In genomic region chr7:3674507-3675227, GRCm38 (mm10) we compare ENCODE assay signal across 9 mouse cellular contexts. TPM values are rescaled to one million over a fixed set of nuclear protein-coding genes. Genes with fewer than 3 reads are reported as not detected.
DNase-seq lines count a peak whose midpoint lies in the region; ATAC-seq and TF ChIP-seq lines count a peak whose summit lies in the region.
"Had no signal": no experiment of that assay in that cellular context is flagged by ENCODE, and none has a peak within 500 bp of the region (broad histone marks: within the 10 kb centered on the region; RNA-seq: fewer than 3 reads in every experiment).

No protein-coding gene starts in this region.

- no peaks in the 10 kb centered on the region for H3K4me1 ChIP-seq in MEL (ENCODE audit: control insufficient read depth in 1 of 2, insufficient read depth in 2 of 2, low read length in 2 of 2)
- no peaks in the 10 kb centered on the region for H3K4me1 ChIP-seq in hindbrain, embryonic 12.5 days
- H3K4me1 ChIP-seq in lung, embryonic 16.5 days (replicated peaks; ENCODE audit: control insufficient read depth, insufficient read depth, low read length), result no peaks in the 10 kb centered on the region
- H3K4me1 ChIP-seq: heart, embryonic 13.5 days had no signal

- H3K79me2 ChIP-seq in MEL (ENCODE audit: control insufficient read depth, insufficient read depth, low read length, poor library complexity), result no peaks in the 10 kb centered on the region

- no peak overlapping the region for H3K27ac ChIP-seq in MEL (ENCODE audit: control insufficient read depth, low read depth, low read length)
- no peak overlapping the region for H3K27ac ChIP-seq in hindbrain, embryonic 12.5 days
- H3K27ac ChIP-seq in lung, embryonic 16.5 days (ENCODE audit: low read length), result no peak overlapping the region
- H3K27ac ChIP-seq: heart, embryonic 13.5 days had no signal

- TF ChIP-seq EP300 in MEL (IDR thresholded peaks at IDR 0.05; ENCODE audit: low read depth in 1 of 2, low read length in 2 of 2), result no peak

- no peaks in the 10 kb centered on the region for H3K36me3 ChIP-seq in MEL (ENCODE audit: control insufficient read depth in 1 of 2, insufficient read depth in 2 of 2, low read length in 2 of 2)
- H3K36me3 ChIP-seq in hindbrain, embryonic 12.5 days, result no peaks in the 10 kb centered on the region
- no peaks in the 10 kb centered on the region for H3K36me3 ChIP-seq in lung, embryonic 16.5 days (ENCODE audit: control insufficient read depth, insufficient read depth, low read length)

- H3K4me2 ChIP-seq in hindbrain, embryonic 12.5 days (replicated peaks), result no peak overlapping the region
- H3K4me2 ChIP-seq in lung, embryonic 16.5 days (ENCODE audit: low read depth, low read length), result no peak overlapping the region
- H3K4me2 ChIP-seq: heart, embryonic 13.5 days had no signal

- no peaks in the 10 kb centered on the region for H3K27me3 ChIP-seq in MEL (ENCODE audit: control insufficient read depth in 1 of 2, insufficient read depth in 2 of 2, low read length in 2 of 2)
- no peaks in the 10 kb centered on the region for H3K27me3 ChIP-seq in hindbrain, embryonic 12.5 days
- H3K27me3 ChIP-seq in lung, embryonic 16.5 days (ENCODE audit: control insufficient read depth, insufficient read depth, low read depth, low read length), result no peaks in the 10 kb centered on the region
- H3K27me3 ChIP-seq: heart, embryonic 13.5 days had no signal

- TF ChIP-seq CTCF in MEL (IDR thresholded peaks at IDR 0.05 in 2 of 3, conservative IDR thresholded peaks at IDR 0.05 in 1 of 3; ENCODE audit: control insufficient read depth in 1 of 3, insufficient read depth in 1 of 3, low read depth in 2 of 3, low read length in 3 of 3, poor library complexity in 1 of 3, severe bottlenecking in 1 of 3), result peak; percentile 90 to 97 (median 93)

- WGBS in hindbrain, embryonic 12.5 days, result 69% methylated on average over 10 of the region's 10 CpGs
- WGBS in lung, embryonic 16.5 days, result 68% methylated on average over 10 of the region's 10 CpGs

- H3K4me3 ChIP-seq in MEL (ENCODE audit: control insufficient read depth in 1 of 2, insufficient read depth in 1 of 2, low read depth in 2 of 2, low read length in 2 of 2), result no peak overlapping the region
- no peak overlapping the region for H3K4me3 ChIP-seq in hindbrain, embryonic 12.5 days
- H3K4me3 ChIP-seq in lung, embryonic 16.5 days (ENCODE audit: low read length), result no peak overlapping the region
- H3K4me3 ChIP-seq: heart, embryonic 13.5 days had no signal

- no peak for TF ChIP-seq POLR2A in MEL (IDR thresholded peaks at IDR 0.05; ENCODE audit: control insufficient read depth in 1 of 2, insufficient read depth in 1 of 2, low read depth in 1 of 2, low read length in 2 of 2, poor library complexity in 1 of 2)

- peak; percentile 72 for TF ChIP-seq RAD21 in MEL (IDR thresholded peaks at IDR 0.05; ENCODE audit: low read depth, low read length)

- H3K9me3 ChIP-seq in MEL (replicated peaks; ENCODE audit: insufficient read depth, low read length), result no peaks in the 10 kb centered on the region
- H3K9me3 ChIP-seq in hindbrain, embryonic 12.5 days (replicated peaks), result no peaks in the 10 kb centered on the region
- no peaks in the 10 kb centered on the region for H3K9me3 ChIP-seq in lung, embryonic 16.5 days (ENCODE audit: control insufficient read depth, low read length)
- H3K9me3 ChIP-seq: heart, embryonic 13.5 days had no signal

- H3K9ac ChIP-seq in MEL (ENCODE audit: control insufficient read depth, low read depth, low read length, poor library complexity, severe bottlenecking), result no peak overlapping the region
- H3K9ac ChIP-seq in hindbrain, embryonic 12.5 days, result no peak overlapping the region
- H3K9ac ChIP-seq in lung, embryonic 16.5 days (ENCODE audit: low read length), result no peak overlapping the region
- H3K9ac ChIP-seq: heart, embryonic 13.5 days had no signal

- peak; percentile 91; the same call in 1 of the 2 replicates for ATAC-seq in frontal cortex, adult (ENCODE audit: low TSS enrichment)
- ATAC-seq in hindbrain, embryonic 12.5 days (ENCODE audit: low FRiP score), result peak; percentile 87
- ATAC-seq in lung, embryonic 16.5 days (ENCODE audit: low read depth), result peak; percentile 82

- DNase-seq in MEL (ENCODE audit: low read depth, low spot score), result peak; percentile 84
- DNase-seq in cerebellum, adult 8-10 months, result peak; percentile 81
- peak; percentile 78 for DNase-seq in layer of hippocampus, adult 9-11 months
- DNase-seq in ovary, postnatal 10 days (ENCODE audit: low spot score), result peak; percentile 54
- DNase-seq in thymus, postnatal 0 days (ENCODE audit: low spot score), result peak; percentile 79

TF ChIP-seq in MEL, 35 proteins besides CTCF, POLR2A, EP300 and RAD21:
- TF ChIP-seq SMC3 (IDR thresholded peaks at IDR 0.05; ENCODE audit: low read depth, low read length), result peak; percentile 92
- peak; percentile 35; the same call in 1 of the 2 replicates for TF ChIP-seq ELF1 (IDR thresholded peaks at IDR 0.05; ENCODE audit: low read depth, low read length)
- peak; percentile 81 for TF ChIP-seq ZC3H11A (IDR thresholded peaks at IDR 0.05; ENCODE audit: low read depth, low read length)
- no peak for TF ChIP-seq GABPA (IDR thresholded peaks at IDR 0.05; ENCODE audit: low read depth, low read length)

RNA-seq across cellular contexts. Expression of gene Tmc4, which starts 2.7 kb away (rescaled TPM):
- total RNA-seq in MEL (2012; rRNA removed), result 2.0 and 2.7 TPM in 2 replicates
- polyA plus RNA-seq in MEL (2012; ENCODE audit: insufficient read depth in 1 of 2, insufficient read length in 2 of 2, low read depth in 1 of 2, low replicate concordance in 2 of 2, missing spikeins in 1 of 2), result 10 to 100 TPM in 1 of 2 experiments, not detected in 1; 16.8 TPM
- polyA plus RNA-seq in hindbrain, embryonic 12.5 days (2016; fragmentation: Nextera tagmentation; extraction: Ambion mirVana), result 5.5 and 6.7 TPM in 2 replicates
- 33.8 and 41.3 TPM in 2 replicates for polyA plus RNA-seq in lung, embryonic 16.5 days (2015; fragmentation: Nextera tagmentation; extraction: Ambion mirVana)
- polyA plus RNA-seq in thymus, postnatal 0 days (2015; fragmentation: Nextera tagmentation; extraction: Ambion mirVana), result 12.5 TPM in 2 replicates

RNA-seq across cellular contexts. Expression of gene Leng1, which starts 9.0 kb away (rescaled TPM):
- total RNA-seq in MEL (2012; rRNA removed), result 8.3 and 11.0 TPM in 2 replicates
- 10 to 100 TPM in 1 of 2 experiments, not detected in 1; 11.3 TPM for polyA plus RNA-seq in MEL (2012; ENCODE audit: insufficient read depth in 1 of 2, insufficient read length in 2 of 2, low read depth in 1 of 2, low replicate concordance in 2 of 2, missing spikeins in 1 of 2)
- 20.7 and 21.4 TPM in 2 replicates for polyA plus RNA-seq in hindbrain, embryonic 12.5 days (2016; fragmentation: Nextera tagmentation; extraction: Ambion mirVana)
- 12.2 and 13.5 TPM in 2 replicates for polyA plus RNA-seq in lung, embryonic 16.5 days (2015; fragmentation: Nextera tagmentation; extraction: Ambion mirVana)
- polyA plus RNA-seq in thymus, postnatal 0 days (2015; fragmentation: Nextera tagmentation; extraction: Ambion mirVana), result 20.7 and 22.9 TPM in 2 replicates

RNA-seq across cellular contexts. Expression of gene Tsen34, which starts 18.0 kb away (rescaled TPM):
- 16.0 and 17.1 TPM in 2 replicates for total RNA-seq in MEL (2012; rRNA removed)
- polyA plus RNA-seq in MEL (2012; ENCODE audit: insufficient read depth in 1 of 2, insufficient read length in 2 of 2, low read depth in 1 of 2, low replicate concordance in 2 of 2, missing spikeins in 1 of 2), result 10 to 100 TPM in 1 of 2 experiments, not detected in 1; 21.7 TPM
- polyA plus RNA-seq in hindbrain, embryonic 12.5 days (2016; fragmentation: Nextera tagmentation; extraction: Ambion mirVana), result 217 and 228 TPM in 2 replicates
- 258 and 270 TPM in 2 replicates for polyA plus RNA-seq in lung, embryonic 16.5 days (2015; fragmentation: Nextera tagmentation; extraction: Ambion mirVana)
- polyA plus RNA-seq in thymus, postnatal 0 days (2015; fragmentation: Nextera tagmentation; extraction: Ambion mirVana), result 67.5 and 70.1 TPM in 2 replicates

RNA-seq across cellular contexts. Expression of gene Mboat7, which starts 18.7 kb away (rescaled TPM):
- total RNA-seq in MEL (2012; rRNA removed), result 31.1 and 33.9 TPM in 2 replicates
- 100 to 1,000 TPM in 1 of 2 experiments, not detected in 1; 113 TPM for polyA plus RNA-seq in MEL (2012; ENCODE audit: insufficient read depth in 1 of 2, insufficient read length in 2 of 2, low read depth in 1 of 2, low replicate concordance in 2 of 2, missing spikeins in 1 of 2)
- polyA plus RNA-seq in hindbrain, embryonic 12.5 days (2016; fragmentation: Nextera tagmentation; extraction: Ambion mirVana), result 50.8 and 57.4 TPM in 2 replicates
- 47.0 and 51.3 TPM in 2 replicates for polyA plus RNA-seq in lung, embryonic 16.5 days (2015; fragmentation: Nextera tagmentation; extraction: Ambion mirVana)
- 36.0 and 40.1 TPM in 2 replicates for polyA plus RNA-seq in thymus, postnatal 0 days (2015; fragmentation: Nextera tagmentation; extraction: Ambion mirVana)

RNA-seq across cellular contexts. Expression of gene Rps9, which starts 29.1 kb away (rescaled TPM):
- 2,912 and 2,921 TPM in 2 replicates for total RNA-seq in MEL (2012; rRNA removed)
- 1,000 to 10,000 TPM in 1 of 2 experiments, not detected in 1; 2,284 TPM for polyA plus RNA-seq in MEL (2012; ENCODE audit: insufficient read depth in 1 of 2, insufficient read length in 2 of 2, low read depth in 1 of 2, low replicate concordance in 2 of 2, missing spikeins in 1 of 2)
- polyA plus RNA-seq in hindbrain, embryonic 12.5 days (2016; fragmentation: Nextera tagmentation; extraction: Ambion mirVana), result 989 and 1,031 TPM in 2 replicates
- 1,423 and 1,469 TPM in 2 replicates for polyA plus RNA-seq in lung, embryonic 16.5 days (2015; fragmentation: Nextera tagmentation; extraction: Ambion mirVana)
- polyA plus RNA-seq in thymus, postnatal 0 days (2015; fragmentation: Nextera tagmentation; extraction: Ambion mirVana), result 2,079 and 2,116 TPM in 2 replicates
